Mouse (Mus musculus) CH12.LX (cell line): ENCODE measurements around the gene Chchd2. TPM values are rescaled to one million over a fixed set of nuclear protein-coding genes. Genes with fewer than 3 reads are reported as not detected.

Experiments used
- DNase-seq: peaks from one replicate; pipeline ENCODE4 v3.0.0-alpha.2; 2013; ENCODE audit errors: extremely low read depth
- H3K27ac ChIP-seq: 2 replicates; pipeline ENCODE4 v1.5.1; 2012; ENCODE audit warnings: low read depth, mild to moderate bottlenecking, control low read depth, moderate library complexity; ENCODE audit not compliant: insufficient read depth
- H3K27me3 ChIP-seq: replicated peaks from 2 replicates; pipeline ENCODE3; 2012; ENCODE audit warnings: inconsistent platforms
- H3K36me3 ChIP-seq, 2 experiments: replicated peaks in 1 of 2; 2 replicates each; pipeline versions ENCODE3 to v1.6.1; 2012; ENCODE audit warnings: inconsistent platforms in 1 of 2, low read length in 1 of 2, mild to moderate bottlenecking in 1 of 2, mixed read lengths in 1 of 2, moderate library complexity in 1 of 2; ENCODE audit not compliant: control insufficient read depth in 1 of 2, insufficient read depth in 1 of 2
- H3K4me1 ChIP-seq, 2 experiments: 2 replicates each; pipeline ENCODE4 v1.6.1; 2012; ENCODE audit warnings: inconsistent platforms in 1 of 2, moderate library complexity in 1 of 2; ENCODE audit not compliant: insufficient read depth in 2 of 2, control insufficient read depth in 1 of 2
- H3K4me2 ChIP-seq: 2 replicates; pipeline ENCODE4 v1.6.1; 2012; ENCODE audit warnings: low read depth, mild to moderate bottlenecking, control low read depth; ENCODE audit not compliant: poor library complexity, insufficient read depth, severe bottlenecking
- H3K4me3 ChIP-seq, 3 experiments: fragments of 150-350 bp in 1 of 3; sonication (generic) in 1 of 3; replicated peaks in 1 of 3; 2 replicates each; pipeline versions ENCODE3 to v1.5.1; 2011 to 2012; ENCODE audit warnings: low read depth in 2 of 3, low read length in 2 of 3, mild to moderate bottlenecking in 2 of 3, moderate library complexity in 2 of 3, control low read depth in 1 of 3, improper control_type of control experiment in 1 of 3, inconsistent platforms in 1 of 3, mixed read lengths in 1 of 3; ENCODE audit not compliant: poor library complexity in 1 of 3
- H3K79me2 ChIP-seq: replicated peaks from 2 replicates; pipeline ENCODE4 v1.6.1; 2012; ENCODE audit warnings: mild to moderate bottlenecking, moderate library complexity; ENCODE audit not compliant: control insufficient read depth, poor library complexity, insufficient read depth, severe bottlenecking; ENCODE audit errors: extremely low read depth
- H3K9ac ChIP-seq: 2 replicates; pipeline ENCODE4 v1.6.1; 2012; ENCODE audit warnings: low read depth, mild to moderate bottlenecking, control low read depth, moderate library complexity; ENCODE audit not compliant: insufficient read depth
- H3K9me3 ChIP-seq: replicated peaks from 2 replicates; pipeline ENCODE3; 2012; ENCODE audit warnings: low read length, inconsistent platforms, mixed read lengths
- BHLHE40 ChIP-seq: IDR thresholded peaks from 2 replicates; pipeline ENCODE4 v1.6.1; 2011; ENCODE audit warnings: mild to moderate bottlenecking, low read depth, low read length, improper control_type of control experiment
- CHD1 ChIP-seq: IDR thresholded peaks from 2 replicates; pipeline ENCODE4 v1.6.1; 2012; ENCODE audit warnings: low read depth, low read length, improper control_type of control experiment, inconsistent platforms
- CTCF ChIP-seq, 2 experiments: IDR thresholded peaks in 1 of 2; conservative IDR thresholded peaks in 1 of 2; 2 replicates each; pipeline ENCODE4 v1.5.1; 2011 to 2012; ENCODE audit warnings: low read depth in 2 of 2, low read length in 2 of 2, improper control_type of control experiment in 1 of 2, inconsistent platforms in 1 of 2, mild to moderate bottlenecking in 1 of 2, moderate library complexity in 1 of 2
- E2F4 ChIP-seq: IDR thresholded peaks from 2 replicates; pipeline ENCODE4 v1.6.1; 2011; ENCODE audit warnings: low read depth, low read length, improper control_type of control experiment; ENCODE audit not compliant: insufficient replicate concordance
- GABPA ChIP-seq: IDR thresholded peaks from 2 replicates; pipeline ENCODE4 v1.6.1; 2012; ENCODE audit warnings: low read depth, low read length, improper control_type of control experiment, inconsistent platforms; ENCODE audit not compliant: insufficient replicate concordance
- JUN ChIP-seq: IDR thresholded peaks from 2 replicates; pipeline ENCODE4 v1.6.1; 2011; ENCODE audit warnings: low read depth, mild to moderate bottlenecking, low read length, improper control_type of control experiment, moderate library complexity; ENCODE audit not compliant: insufficient read depth
- JUND ChIP-seq: conservative IDR thresholded peaks from 2 replicates; pipeline ENCODE4 v1.6.1; 2011; ENCODE audit warnings: low read depth, low read length, improper control_type of control experiment
- MAFK ChIP-seq: IDR thresholded peaks from 2 replicates; pipeline ENCODE4 v1.6.1; 2011; ENCODE audit warnings: low read length, improper control_type of control experiment; ENCODE audit not compliant: insufficient replicate concordance
- MAX ChIP-seq: IDR thresholded peaks from 2 replicates; pipeline ENCODE4 v1.6.1; 2011; ENCODE audit warnings: low read length, improper control_type of control experiment
- MAZ ChIP-seq: IDR thresholded peaks from 2 replicates; pipeline ENCODE4 v1.6.1; 2012; ENCODE audit warnings: low read depth, mild to moderate bottlenecking, inconsistent platforms, low read length, improper control_type of control experiment, moderate library complexity
- MEF2A ChIP-seq: IDR thresholded peaks from 2 replicates; pipeline ENCODE4 v1.6.1; 2014; ENCODE audit warnings: low read depth, mild to moderate bottlenecking, inconsistent platforms, low read length, improper control_type of control experiment, borderline replicate concordance
- MYC ChIP-seq: IDR thresholded peaks from 2 replicates; pipeline ENCODE4 v1.6.1; 2011; ENCODE audit warnings: low read depth, mild to moderate bottlenecking, improper control_type of control experiment, low read length
- PAX5 ChIP-seq: IDR thresholded peaks from 2 replicates; pipeline ENCODE4 v1.6.1; 2012; ENCODE audit warnings: low read length, inconsistent platforms, mixed read lengths
- POLR2AphosphoS2 ChIP-seq: IDR thresholded peaks from 2 replicates; pipeline ENCODE4 v1.6.1; 2011; ENCODE audit warnings: low read depth, low read length, improper control_type of control experiment
- RAD21 ChIP-seq: IDR thresholded peaks from 2 replicates; pipeline ENCODE4 v1.6.1; 2011; ENCODE audit warnings: low read depth, mild to moderate bottlenecking, low read length, improper control_type of control experiment, moderate library complexity
- SIN3A ChIP-seq: IDR thresholded peaks from 2 replicates; pipeline ENCODE4 v1.6.1; 2012; ENCODE audit warnings: low read length, improper control_type of control experiment, inconsistent platforms
- SMC3 ChIP-seq: IDR thresholded peaks from 2 replicates; pipeline ENCODE4 v1.6.1; 2011; ENCODE audit warnings: low read depth, low read length, improper control_type of control experiment
- TBP ChIP-seq: conservative IDR thresholded peaks from 2 replicates; pipeline ENCODE4 v1.6.1; 2011; ENCODE audit warnings: low read depth, low read length, improper control_type of control experiment
- UBTF ChIP-seq: IDR thresholded peaks from 2 replicates; pipeline ENCODE4 v1.6.1; 2012; ENCODE audit warnings: low read depth, mild to moderate bottlenecking, inconsistent platforms, low read length, improper control_type of control experiment, moderate library complexity
- USF1 ChIP-seq: IDR thresholded peaks from 2 replicates; pipeline ENCODE4 v1.6.1; 2014; ENCODE audit warnings: low read depth, mild to moderate bottlenecking, inconsistent platforms, low read length, improper control_type of control experiment
- USF2 ChIP-seq: conservative IDR thresholded peaks from 2 replicates; pipeline ENCODE4 v1.6.1; 2011; ENCODE audit warnings: low read depth, low read length, improper control_type of control experiment
- ZNF384 ChIP-seq: IDR thresholded peaks from 2 replicates; pipeline ENCODE4 v1.6.1; 2012; ENCODE audit warnings: low read depth, low read length, improper control_type of control experiment, inconsistent platforms
- dilution Hi-C: fragments of 300-500 bp; cut with MboI; formaldehyde crosslinking; loops from 2 replicates; pipeline ENCODE4 v1.14.3; 2020; ENCODE audit warnings: low sequenced_read_pairs; ENCODE audit not compliant: extremely low pct_unique_long_range_greater_than_20kb, extremely low pct_ligation_motif_present
- in situ Hi-C: fragments of 300-500 bp; cut with MboI; formaldehyde crosslinking; loops from 3 replicates; pipeline ENCODE4 v1.14.3; 2019; ENCODE audit warnings: low sequenced_read_pairs, low pct_ligation_motif_present, low pct_unique_long_range_greater_than_20kb, mixed read lengths
- polyA plus RNA-seq: library from polyadenylated mRNA; unstranded; fragments of >175 nt; gene quantifications from 2 replicates; pipeline ENCODE4 v1.2.1, GENCODE M21; 2012; ENCODE audit warnings: low read depth; ENCODE audit not compliant: insufficient read length
- total RNA-seq, 2 experiments: library from RNA; depleted of rRNA; stranded (reverse); fragments of 300-350 nt in 1 of 2; fragments of >200 nt in 1 of 2; gene quantifications; 2 replicates each; pipeline ENCODE4 v1.2.3; 2012 to 2014

The Chchd2 gene
- total and polyA plus RNA-seq, 3 experiments: 370 to 988 (median 552) TPM

DNA sequence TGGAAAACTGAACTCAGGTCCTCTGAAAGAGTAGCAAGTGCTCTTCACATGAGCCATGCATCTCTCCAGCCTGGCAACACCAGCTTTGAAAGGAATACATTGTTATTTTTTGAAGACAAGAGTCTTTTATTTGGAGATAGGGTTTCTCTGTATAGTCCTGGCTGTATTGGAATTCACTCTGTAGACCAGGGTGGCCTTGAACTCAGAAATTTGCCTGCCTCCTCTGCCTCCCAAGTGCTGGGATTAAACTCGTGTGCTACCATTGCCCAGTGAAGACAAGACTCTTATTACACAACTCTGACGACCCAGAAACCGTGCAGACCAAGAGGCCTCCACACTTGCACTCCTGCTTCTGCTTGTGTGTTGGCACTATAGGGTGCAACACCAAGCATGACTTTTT lies 7.4 kb downstream of the Chchd2 start:
- no peak overlapping the region for H3K27ac ChIP-seq

DNA sequence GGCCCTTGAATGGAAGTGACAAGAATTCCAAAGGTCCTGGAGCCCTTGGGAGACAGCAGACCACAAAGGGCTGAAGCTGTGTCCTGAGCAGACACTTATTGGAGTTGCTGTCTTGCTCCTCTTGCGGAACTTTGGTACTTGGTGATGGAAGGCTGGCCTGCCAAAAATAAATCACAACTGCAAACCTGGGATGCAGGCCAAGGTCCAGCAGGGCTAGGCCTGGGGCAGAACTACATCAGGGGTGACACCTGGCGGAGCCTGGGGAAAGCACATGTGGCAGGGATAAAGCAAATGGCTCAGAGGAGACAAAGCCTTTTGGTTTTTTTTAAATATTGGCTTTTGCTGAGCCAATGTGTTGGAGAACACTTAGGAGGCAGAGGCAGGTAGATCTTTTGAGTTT lies 8.3 kb downstream of the Chchd2 start:
- TF ChIP-seq CTCF (conservative IDR thresholded peaks at IDR 0.05 in 1 of 2, IDR thresholded peaks at IDR 0.05 in 1 of 2; ENCODE audit: low read depth in 2 of 2, low read length in 2 of 2): peak in 1 of 2 experiments; percentile 61; a peak in 2 of 4 replicates
- TF ChIP-seq RAD21: peak; percentile 40
- no peak for TF ChIP-seq MAX
- TF ChIP-seq SMC3: peak; percentile 50
- dilution Hi-C loops (no loop called here), in situ Hi-C loops (no loop called here)
- H3K36me3 ChIP-seq: peaks cover 24 to 32% of the 10 kb centered on the region in 2 experiments
- H3K4me1 ChIP-seq: no peaks in the 10 kb centered on the region; a peak in 1 of 4 replicates
- H3K9me3 ChIP-seq: no peaks in the 10 kb centered on the region
- no peak overlapping the region for H3K4me2 ChIP-seq
- no peak overlapping the region for H3K4me3 ChIP-seq
- H3K27me3 ChIP-seq: no peaks in the 10 kb centered on the region
- peaks cover 5% of the 10 kb centered on the region for H3K79me2 ChIP-seq
- H3K27ac ChIP-seq: no peak overlapping the region
- peak; percentile 19 for DNase-seq
- H3K9ac ChIP-seq: no peak overlapping the region

More for the DNA sequence above, 7.4 kb downstream of the Chchd2 start:
- no peak overlapping the region for H3K9ac ChIP-seq
- no peaks in the 10 kb centered on the region for H3K27me3 ChIP-seq
- no peaks in the 10 kb centered on the region for H3K9me3 ChIP-seq
- peaks cover 14% of the 10 kb centered on the region for H3K79me2 ChIP-seq
- dilution Hi-C loops: no loop called here
- H3K4me2 ChIP-seq: no peak overlapping the region
- in situ Hi-C loops: no loop called here
- H3K36me3 ChIP-seq: peaks cover 28 to 40% of the 10 kb centered on the region in 2 experiments
- H3K4me3 ChIP-seq: no peak overlapping the region
- no peak for DNase-seq
- TF ChIP-seq MAZ (no peak), POLR2AphosphoS2 (peak; percentile 77)
- peaks cover 3 to 4% of the 10 kb centered on the region in 2 experiments; a peak in 2 of 4 replicates for H3K4me1 ChIP-seq

DNA sequence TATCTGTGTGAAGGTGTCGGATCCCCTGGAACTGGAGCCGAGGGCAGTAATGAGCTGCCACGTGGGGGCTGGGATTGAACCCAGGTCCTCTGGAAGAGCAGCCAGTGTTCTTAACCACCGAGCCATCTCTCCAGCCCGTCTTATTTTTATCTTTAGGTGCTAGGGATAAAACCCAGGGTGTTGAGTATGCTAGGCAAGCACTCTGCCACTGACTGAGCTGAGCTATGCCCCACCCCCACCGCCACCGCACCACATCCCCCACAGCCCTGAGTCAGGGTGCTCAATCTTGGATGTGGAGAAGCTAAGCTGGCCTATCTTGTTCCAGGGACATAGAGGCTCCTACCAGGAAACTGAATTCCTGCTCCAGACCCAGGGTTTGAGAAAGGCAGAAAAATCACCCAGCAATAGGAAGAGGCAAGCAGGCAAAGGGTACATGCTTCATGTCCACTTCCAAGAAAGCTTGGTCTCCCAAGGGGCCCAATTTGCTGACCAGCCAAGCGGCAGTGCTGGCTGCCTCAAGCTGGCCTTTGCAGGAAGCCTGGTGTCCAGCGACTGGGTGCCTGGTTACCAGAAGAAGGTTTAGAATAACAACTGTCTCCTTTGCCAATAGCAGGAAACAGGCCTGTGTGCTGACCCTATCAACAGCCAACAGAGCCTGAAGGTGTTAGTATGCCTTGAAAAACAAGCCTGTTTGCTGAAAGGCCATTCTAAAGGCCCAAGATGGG lies 9.4 kb downstream of the Chchd2 start:
- DNase-seq: no peak
- no peak overlapping the region for H3K4me2 ChIP-seq
- in situ Hi-C loops: no loop called here
- H3K4me3 ChIP-seq: no peak overlapping the region
- H3K4me1 ChIP-seq: no peaks in the 10 kb centered on the region
- H3K27me3 ChIP-seq: no peaks in the 10 kb centered on the region
- H3K27ac ChIP-seq: no peak overlapping the region
- peaks cover 18 to 24% of the 10 kb centered on the region in 2 experiments for H3K36me3 ChIP-seq
- dilution Hi-C loops: no loop called here
- H3K79me2 ChIP-seq: no peaks in the 10 kb centered on the region
- H3K9ac ChIP-seq: no peak overlapping the region
- no peaks in the 10 kb centered on the region for H3K9me3 ChIP-seq
- TF ChIP-seq RAD21 (no peak), CHD1 (no peak), MAFK (no peak), MAZ (no peak), E2F4 (no peak), MEF2A (no peak), PAX5 (no peak), UBTF (no peak), TBP (no peak), SMC3 (no peak), JUND (no peak), GABPA (no peak), JUN (no peak), USF2 (no peak), MYC (no peak), USF1 (no peak), CTCF (conservative IDR thresholded peaks at IDR 0.05 in 1 of 2, IDR thresholded peaks at IDR 0.05 in 1 of 2; ENCODE audit: low read depth in 2 of 2, low read length in 2 of 2) (no peak), ZNF384 (no peak), BHLHE40 (no peak), SIN3A (no peak)
